Mouse (Mus musculus): Measurements from ENCODE around the gene Slc35a5. TPM values are rescaled to one million over a fixed set of nuclear protein-coding genes. Genes with fewer than 3 reads are reported as not detected.

The Slc35a5 gene
- polyA plus RNA-seq, 1 experiment from 2014 or later: 7.6 TPM

DNA sequence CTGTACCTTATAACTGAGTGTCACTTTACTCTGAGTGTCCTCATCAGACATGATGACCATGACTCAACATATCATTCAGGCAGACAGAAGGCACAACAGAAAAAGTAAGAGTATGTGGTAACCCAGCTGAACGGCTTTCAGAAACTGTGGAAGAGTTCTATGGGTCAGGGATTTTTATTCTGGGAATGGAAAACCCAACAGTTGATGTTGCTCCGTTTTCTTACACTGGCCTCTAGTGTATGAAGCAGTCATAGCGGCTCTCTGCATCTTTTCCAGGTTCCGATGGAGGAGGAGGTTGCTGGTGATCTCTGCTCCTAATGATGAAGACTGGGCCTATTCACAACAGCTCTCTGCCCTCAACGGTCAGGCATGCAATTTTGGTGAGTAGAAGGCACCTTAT, 35.9 kb downstream of the Slc35a5 start:
- Histone ChIP-seq H3K4me1 (ENCODE audit: control insufficient read depth, low read depth, low read length) (no peaks in the 10 kb centered on the region), H3K36me3 (ENCODE audit: control insufficient read depth, insufficient read depth) (no peaks in the 10 kb centered on the region), H3K27ac (ENCODE audit: low read length) (no peak overlapping the region), H3K4me2 (ENCODE audit: low read depth, low read length) (no peak overlapping the region), H3K4me3 (ENCODE audit: low read depth, low read length) (no peak overlapping the region), H3K27me3 (ENCODE audit: control insufficient read depth, insufficient read depth, low read depth, low read length) (no peaks in the 10 kb centered on the region), H3K9ac (ENCODE audit: low read depth, low read length) (no peak overlapping the region), H3K9me3 (replicated peaks; ENCODE audit: control insufficient read depth, low read length) (no peaks in the 10 kb centered on the region)
- no peak for ATAC-seq (ENCODE audit: low read depth)
- 53% methylated on average over 5 of the region's 5 CpGs for WGBS (ENCODE audit: insufficient replicate concordance)

DNA sequence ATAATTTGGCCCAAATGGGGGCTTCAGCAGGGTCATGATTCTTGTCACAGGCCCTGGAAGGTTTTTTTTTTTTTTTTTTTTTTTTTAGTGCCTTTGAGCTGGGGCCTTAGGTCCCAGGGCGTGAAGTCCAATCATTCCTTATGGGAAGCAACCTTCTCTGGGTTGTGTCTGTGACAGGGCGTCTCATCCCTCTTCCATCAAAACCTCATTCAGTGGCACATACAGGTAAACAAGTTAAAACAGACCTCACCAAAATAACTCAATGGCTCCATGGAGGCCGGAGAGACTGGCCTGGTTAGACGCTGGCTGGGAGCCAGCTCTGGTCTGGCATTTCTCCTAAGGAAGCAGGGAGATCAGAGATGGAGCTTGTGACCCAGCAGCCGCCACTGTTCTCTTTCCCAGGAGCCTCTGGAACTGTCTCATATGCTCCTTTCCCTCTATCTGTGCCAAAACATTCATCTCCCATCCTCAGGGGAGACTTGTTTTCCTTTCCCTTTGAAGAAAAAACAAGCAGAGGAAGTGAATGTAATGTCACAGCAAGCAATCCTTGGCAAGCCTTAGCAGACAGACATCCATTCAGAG, 37.6 kb downstream of the Slc35a5 start:
- WGBS (ENCODE audit: insufficient replicate concordance): 60% methylated on average over 5 of the region's 5 CpGs
- Histone ChIP-seq H3K27ac (ENCODE audit: low read length) (no peak overlapping the region), H3K4me1 (ENCODE audit: control insufficient read depth, low read depth, low read length) (no peaks in the 10 kb centered on the region), H3K9me3 (replicated peaks; ENCODE audit: control insufficient read depth, low read length) (no peaks in the 10 kb centered on the region), H3K4me3 (ENCODE audit: low read depth, low read length) (no peak overlapping the region), H3K27me3 (ENCODE audit: control insufficient read depth, insufficient read depth, low read depth, low read length) (no peaks in the 10 kb centered on the region), H3K36me3 (ENCODE audit: control insufficient read depth, insufficient read depth) (no peaks in the 10 kb centered on the region), H3K4me2 (ENCODE audit: low read depth, low read length) (no peak overlapping the region), H3K9ac (ENCODE audit: low read depth, low read length) (no peak overlapping the region)
- ATAC-seq (ENCODE audit: low read depth): no peak

DNA sequence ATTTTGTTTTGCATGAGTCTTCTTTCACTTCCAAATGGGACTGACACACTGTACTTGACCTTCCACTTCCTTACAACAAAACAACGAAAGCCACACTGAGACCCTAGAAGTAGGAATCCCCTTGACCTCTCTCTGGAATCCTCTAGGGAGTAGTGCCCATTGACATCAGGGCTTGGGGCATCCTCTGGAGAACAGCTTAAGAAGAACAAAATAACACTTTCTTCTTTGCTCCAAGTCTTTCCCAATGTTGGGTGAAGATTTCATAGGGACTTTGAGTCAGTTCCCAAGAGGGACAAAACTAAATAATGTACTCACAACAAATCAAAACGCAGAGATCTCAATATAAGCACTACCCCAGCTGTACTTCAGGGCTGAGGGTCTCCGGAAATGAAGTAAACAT, 39.7 kb downstream of the Slc35a5 start:
- Histone ChIP-seq H3K27ac (ENCODE audit: low read length) (no peak overlapping the region), H3K4me1 (ENCODE audit: control insufficient read depth, low read depth, low read length) (no peaks in the 10 kb centered on the region), H3K4me3 (ENCODE audit: low read depth, low read length) (no peak overlapping the region), H3K9ac (ENCODE audit: low read depth, low read length) (no peak overlapping the region), H3K9me3 (replicated peaks; ENCODE audit: control insufficient read depth, low read length) (no peaks in the 10 kb centered on the region), H3K36me3 (ENCODE audit: control insufficient read depth, insufficient read depth) (no peaks in the 10 kb centered on the region), H3K27me3 (ENCODE audit: control insufficient read depth, insufficient read depth, low read depth, low read length) (no peaks in the 10 kb centered on the region), H3K4me2 (ENCODE audit: low read depth, low read length) (no peak overlapping the region)
- 60% methylated on average over 3 of the region's 3 CpGs for WGBS (ENCODE audit: insufficient replicate concordance)
- no peak for ATAC-seq (ENCODE audit: low read depth)

DNA sequence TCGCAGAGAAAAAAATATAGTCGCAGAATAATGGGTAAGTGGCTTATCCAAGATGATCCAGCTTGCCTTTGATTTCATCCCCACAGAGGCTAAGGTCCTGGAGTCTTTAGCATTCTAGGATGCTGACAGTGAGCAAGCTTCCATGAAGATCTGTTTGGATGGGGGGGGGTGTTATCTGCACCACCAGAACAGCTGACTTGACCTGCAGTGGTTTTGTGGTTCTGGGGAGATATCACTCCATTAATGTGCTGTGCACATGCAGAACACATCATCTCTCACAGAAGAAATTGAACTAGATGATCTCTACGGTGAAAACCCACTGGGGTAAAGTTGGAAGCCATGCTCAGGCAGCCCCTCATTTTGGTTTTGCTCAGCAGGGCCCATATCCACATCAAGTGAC, 41.3 kb downstream of the Slc35a5 start:
- H3K27ac ChIP-seq (ENCODE audit: low read length): no peak overlapping the region
- no peaks in the 10 kb centered on the region for H3K9me3 ChIP-seq (replicated peaks; ENCODE audit: control insufficient read depth, low read length)
- no peak for ATAC-seq (ENCODE audit: low read depth)
- 52% methylated on average over 3 of the region's 3 CpGs for WGBS (ENCODE audit: insufficient replicate concordance)
- H3K9ac ChIP-seq (ENCODE audit: low read depth, low read length): no peak overlapping the region
- no peak overlapping the region for H3K4me2 ChIP-seq (ENCODE audit: low read depth, low read length)
- H3K4me3 ChIP-seq (ENCODE audit: low read depth, low read length): no peak overlapping the region
- H3K27me3 ChIP-seq (ENCODE audit: control insufficient read depth, insufficient read depth, low read depth, low read length): no peaks in the 10 kb centered on the region
- no peaks in the 10 kb centered on the region for H3K36me3 ChIP-seq (ENCODE audit: control insufficient read depth, insufficient read depth)
- no peaks in the 10 kb centered on the region for H3K4me1 ChIP-seq (ENCODE audit: control insufficient read depth, low read depth, low read length)

DNA sequence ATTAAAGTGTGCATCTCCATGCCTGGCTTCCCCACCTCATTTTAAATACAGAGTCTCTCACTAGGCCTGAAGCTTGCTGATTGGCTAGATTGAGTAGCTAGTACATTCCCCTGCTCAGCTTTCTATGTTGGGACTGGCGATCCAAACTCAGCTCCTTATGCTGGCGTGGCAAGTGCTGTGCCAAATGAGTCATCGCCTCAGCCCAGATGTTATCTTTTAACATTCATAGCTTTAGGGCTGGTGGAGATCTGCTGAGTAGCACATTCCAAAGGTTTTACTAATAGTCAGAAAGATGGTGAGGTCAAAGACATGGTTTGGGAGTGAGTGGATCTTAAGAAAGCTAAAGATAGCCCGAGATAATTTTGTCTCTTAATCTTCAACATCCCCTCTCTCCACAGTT, 48.0 kb downstream of the Slc35a5 start:
- ATAC-seq (ENCODE audit: low read depth): no peak
- Histone ChIP-seq H3K4me2 (ENCODE audit: low read depth, low read length) (no peak overlapping the region), H3K27me3 (ENCODE audit: control insufficient read depth, insufficient read depth, low read depth, low read length) (no peaks in the 10 kb centered on the region), H3K36me3 (ENCODE audit: control insufficient read depth, insufficient read depth) (no peaks in the 10 kb centered on the region), H3K4me3 (ENCODE audit: low read depth, low read length) (no peak overlapping the region), H3K9ac (ENCODE audit: low read depth, low read length) (no peak overlapping the region), H3K4me1 (ENCODE audit: control insufficient read depth, low read depth, low read length) (no peaks in the 10 kb centered on the region), H3K27ac (ENCODE audit: low read length) (no peak overlapping the region), H3K9me3 (replicated peaks; ENCODE audit: control insufficient read depth, low read length) (no peaks in the 10 kb centered on the region)
- WGBS (ENCODE audit: insufficient replicate concordance): 26% methylated on average over 4 of the region's 4 CpGs

DNA sequence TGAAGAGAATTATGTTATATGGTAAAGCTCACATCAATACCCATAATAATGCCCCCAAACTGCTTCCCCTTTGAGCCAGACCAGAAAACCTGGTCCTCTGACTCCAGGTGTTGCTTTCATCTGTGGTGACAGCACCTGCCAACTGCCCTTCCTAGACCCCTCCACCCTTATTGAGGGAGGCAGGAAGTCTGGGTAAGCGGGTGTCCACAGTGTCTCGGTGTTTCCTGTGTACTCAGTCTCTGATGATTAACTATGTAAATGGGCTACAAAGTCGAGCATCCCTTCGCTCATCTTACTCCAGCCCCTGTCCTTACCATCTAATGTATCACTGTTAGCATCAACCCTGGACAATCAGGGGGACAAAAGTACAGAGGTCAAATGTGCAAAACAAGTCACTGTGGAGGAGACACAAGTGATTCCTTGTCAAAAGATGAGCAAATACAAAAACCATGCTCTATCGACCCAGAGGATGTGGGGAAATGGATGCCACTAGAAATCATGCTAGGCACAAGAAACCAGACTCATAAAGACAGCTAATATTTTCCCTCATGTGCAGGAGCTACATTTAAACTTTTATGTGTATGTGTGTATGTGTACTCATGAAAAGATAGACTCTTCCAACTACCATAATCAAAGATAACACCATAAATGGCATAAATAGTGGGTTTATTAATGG, 50.2 kb downstream of the Slc35a5 start:
- ATAC-seq (ENCODE audit: low read depth): no peak
- H3K9ac ChIP-seq (ENCODE audit: low read depth, low read length): no peak overlapping the region
- 24% methylated on average over 5 of the region's 5 CpGs for WGBS (ENCODE audit: insufficient replicate concordance)
- no peaks in the 10 kb centered on the region for H3K36me3 ChIP-seq (ENCODE audit: control insufficient read depth, insufficient read depth)
- no peak overlapping the region for H3K4me3 ChIP-seq (ENCODE audit: low read depth, low read length)
- no peak overlapping the region for H3K4me2 ChIP-seq (ENCODE audit: low read depth, low read length)
- no peak overlapping the region for H3K27ac ChIP-seq (ENCODE audit: low read length)
- H3K27me3 ChIP-seq (ENCODE audit: control insufficient read depth, insufficient read depth, low read depth, low read length): no peaks in the 10 kb centered on the region
- no peaks in the 10 kb centered on the region for H3K4me1 ChIP-seq (ENCODE audit: control insufficient read depth, low read depth, low read length)
- H3K9me3 ChIP-seq (replicated peaks; ENCODE audit: control insufficient read depth, low read length): no peaks in the 10 kb centered on the region

DNA sequence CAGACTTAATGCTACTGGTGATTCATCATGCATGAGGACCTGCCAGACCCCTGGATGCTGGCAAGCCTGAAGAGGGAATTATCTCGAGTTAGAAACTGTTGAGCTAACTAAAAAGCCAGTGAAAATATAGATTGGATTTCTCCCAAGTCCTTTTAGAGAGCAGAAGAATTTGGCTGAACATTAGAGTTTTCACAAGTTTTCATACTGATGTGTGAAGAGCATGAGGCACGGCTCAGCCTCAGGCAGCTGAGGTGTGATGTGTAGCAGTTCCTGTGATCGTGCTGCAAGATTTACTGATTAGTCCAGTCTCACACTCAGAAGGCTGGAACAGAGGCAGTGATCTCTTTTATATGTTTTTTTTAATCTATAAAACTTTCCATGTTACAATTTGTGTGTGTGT, 53.5 kb downstream of the Slc35a5 start:
- H3K4me2 ChIP-seq (ENCODE audit: low read depth, low read length): no peak overlapping the region
- H3K9ac ChIP-seq (ENCODE audit: low read depth, low read length): no peak overlapping the region
- no peaks in the 10 kb centered on the region for H3K9me3 ChIP-seq (replicated peaks; ENCODE audit: control insufficient read depth, low read length)
- H3K4me1 ChIP-seq (ENCODE audit: control insufficient read depth, low read depth, low read length): no peaks in the 10 kb centered on the region
- 44% methylated on average over 3 of the region's 3 CpGs for WGBS (ENCODE audit: insufficient replicate concordance)
- no peaks in the 10 kb centered on the region for H3K27me3 ChIP-seq (ENCODE audit: control insufficient read depth, insufficient read depth, low read depth, low read length)
- no peak for ATAC-seq (ENCODE audit: low read depth)
- no peak overlapping the region for H3K27ac ChIP-seq (ENCODE audit: low read length)
- no peak overlapping the region for H3K4me3 ChIP-seq (ENCODE audit: low read depth, low read length)
- H3K36me3 ChIP-seq (ENCODE audit: control insufficient read depth, insufficient read depth): no peaks in the 10 kb centered on the region

DNA sequence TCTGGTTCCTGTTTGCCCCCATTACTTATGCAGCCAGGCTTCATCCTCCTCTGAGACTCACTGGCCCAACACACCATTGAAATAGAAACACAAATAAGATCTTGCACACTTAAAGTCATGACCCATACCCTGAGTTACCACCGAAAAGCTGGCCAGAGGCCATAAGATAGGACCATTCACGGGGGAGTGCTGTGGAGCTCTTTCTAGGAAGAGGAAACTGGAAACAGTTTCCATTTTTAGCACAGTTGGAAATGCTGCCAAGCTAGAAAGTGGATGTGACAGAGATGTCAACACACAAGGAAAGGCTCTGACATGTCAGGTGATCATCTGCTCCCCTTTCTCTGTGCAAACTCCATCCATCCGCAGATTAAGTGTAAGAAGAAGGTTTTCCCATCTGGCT, 57.6 kb downstream of the Slc35a5 start:
- H3K36me3 ChIP-seq (ENCODE audit: control insufficient read depth, insufficient read depth): no peaks in the 10 kb centered on the region
- WGBS (ENCODE audit: insufficient replicate concordance): 46% methylated on average over 3 of the region's 3 CpGs
- no peak overlapping the region for H3K4me3 ChIP-seq (ENCODE audit: low read depth, low read length)
- H3K4me1 ChIP-seq (ENCODE audit: control insufficient read depth, low read depth, low read length): no peaks in the 10 kb centered on the region
- H3K27ac ChIP-seq (ENCODE audit: low read length): no peak overlapping the region
- no peaks in the 10 kb centered on the region for H3K27me3 ChIP-seq (ENCODE audit: control insufficient read depth, insufficient read depth, low read depth, low read length)
- no peak for ATAC-seq (ENCODE audit: low read depth)
- H3K4me2 ChIP-seq (ENCODE audit: low read depth, low read length): no peak overlapping the region
- H3K9ac ChIP-seq (ENCODE audit: low read depth, low read length): no peak overlapping the region
- H3K9me3 ChIP-seq (replicated peaks; ENCODE audit: control insufficient read depth, low read length): no peaks in the 10 kb centered on the region

DNA sequence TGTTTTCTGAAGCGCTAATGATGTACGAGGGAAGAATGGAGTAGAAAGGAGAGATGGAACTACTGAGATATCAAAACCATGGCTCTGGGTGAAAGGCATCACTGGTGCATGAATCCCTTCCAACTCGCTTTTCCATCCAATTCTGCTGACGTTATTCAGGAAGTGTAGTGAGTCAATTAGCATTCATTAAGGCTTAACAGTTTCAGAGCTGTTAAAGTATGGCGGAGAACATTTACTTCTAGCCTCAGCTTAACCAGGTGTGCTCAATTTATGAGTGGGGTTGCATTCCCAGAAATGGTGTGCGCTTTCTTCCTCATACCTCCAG, 59.7 kb downstream of the Slc35a5 start:
- Histone ChIP-seq H3K9ac (ENCODE audit: low read depth, low read length) (no peak overlapping the region), H3K4me1 (ENCODE audit: control insufficient read depth, low read depth, low read length) (no peaks in the 10 kb centered on the region), H3K36me3 (ENCODE audit: control insufficient read depth, insufficient read depth) (no peaks in the 10 kb centered on the region), H3K27ac (ENCODE audit: low read length) (no peak overlapping the region), H3K27me3 (ENCODE audit: control insufficient read depth, insufficient read depth, low read depth, low read length) (no peaks in the 10 kb centered on the region), H3K4me3 (ENCODE audit: low read depth, low read length) (no peak overlapping the region), H3K9me3 (replicated peaks; ENCODE audit: control insufficient read depth, low read length) (no peaks in the 10 kb centered on the region), H3K4me2 (ENCODE audit: low read depth, low read length) (no peak overlapping the region)
- 73% methylated on average over 6 of the region's 6 CpGs for WGBS (ENCODE audit: insufficient replicate concordance)
- ATAC-seq (ENCODE audit: low read depth): no peak

Measured in liver, embryonic 16.5 days (tissue).